Comparison of ENCODE assay signal across 10 mouse cellular contexts in the genomic region with DNA sequence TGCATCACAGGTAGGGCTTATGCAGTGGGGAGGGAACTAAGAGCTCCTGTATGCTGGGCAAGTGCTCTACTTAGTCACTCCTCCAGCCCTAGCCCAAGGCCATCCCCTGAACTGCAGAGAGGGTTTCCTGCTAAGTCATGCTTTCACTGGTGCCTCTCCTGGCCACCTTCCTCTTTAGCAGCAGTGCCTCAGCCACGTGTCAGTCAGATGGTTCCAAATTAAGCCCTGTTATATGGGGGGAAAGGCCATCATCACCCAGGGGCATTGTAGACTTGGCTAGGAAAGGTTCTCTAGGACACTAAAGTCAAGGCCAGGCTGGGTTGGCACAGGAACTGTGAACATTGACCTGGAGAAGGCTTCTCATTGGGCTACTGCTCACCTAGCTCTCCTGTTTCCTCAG. TPM values are rescaled to one million over a fixed set of nuclear protein-coding genes. Genes with fewer than 3 reads are reported as not detected.
DNase-seq lines count a peak whose midpoint lies in the region; ATAC-seq lines count a peak whose summit lies in the region.
"Had no signal": no experiment of that assay in that cellular context is flagged by ENCODE, and none has a peak within 500 bp of the region (broad histone marks: within the 10 kb centered on the region; RNA-seq: fewer than 3 reads in every experiment).

No protein-coding gene starts in this region.

- H3K9me3 ChIP-seq in liver, embryonic 12.5 days (replicated peaks) = no peaks in the 10 kb centered on the region
- H3K9me3 ChIP-seq: stomach, embryonic 15.5 days had no signal

- H3K9ac ChIP-seq in liver, embryonic 12.5 days = no peak overlapping the region
- H3K9ac ChIP-seq: lung, embryonic 14.5 days; stomach, embryonic 15.5 days had no signal

- no peak overlapping the region for H3K4me3 ChIP-seq in brown adipose tissue, adult 24 weeks (ENCODE audit: insufficient read depth, low read depth, low read length)
- no peak overlapping the region for H3K4me3 ChIP-seq in liver, embryonic 12.5 days
- H3K4me3 ChIP-seq: stomach, embryonic 15.5 days had no signal

- intact Hi-C loops in gastrocnemius, postnatal 14 days (cut with DNase I; ENCODE audit: low total_unique reads) = no loop called here

- peak overlapping the region; percentile 77 for H3K27ac ChIP-seq in brown adipose tissue, adult 24 weeks (replicated peaks; ENCODE audit: low read depth, low read length)
- peak overlapping the region; percentile 54; the same call in 1 of the 2 replicates for H3K27ac ChIP-seq in liver, embryonic 12.5 days
- H3K27ac ChIP-seq: stomach, embryonic 15.5 days had no signal

- no peak overlapping the region for H3K4me2 ChIP-seq in liver, embryonic 12.5 days
- H3K4me2 ChIP-seq: lung, embryonic 14.5 days; stomach, embryonic 15.5 days had no signal

- H3K27me3 ChIP-seq in liver, embryonic 12.5 days (replicated peaks) = no peaks in the 10 kb centered on the region
- H3K27me3 ChIP-seq: stomach, embryonic 15.5 days had no signal

- H3K4me1 ChIP-seq in brown adipose tissue, adult 24 weeks (ENCODE audit: control insufficient read depth, insufficient read depth, insufficient read length, low read length) = peaks cover 42% of the 10 kb centered on the region
- H3K4me1 ChIP-seq in liver, embryonic 12.5 days = peaks cover 56% of the 10 kb centered on the region

- WGBS in liver, embryonic 12.5 days (ENCODE audit: insufficient replicate concordance) = 7% methylated on average over 1 of the region's 1 CpGs

- peak; percentile 48; the same call in 1 of the 2 replicates for ATAC-seq in liver, embryonic 12.5 days

- peak; percentile 37 for DNase-seq in gastrocnemius, postnatal 25 days
- DNase-seq in gastrocnemius, postnatal 14 days = no peak
- peak; percentile 60 for DNase-seq in A20 (ENCODE audit: low read depth, low spot score)
- no peak for DNase-seq in cerebellum, adult 9-10 months
- no peak for DNase-seq in thymus, postnatal 14 days
- DNase-seq in left cerebral cortex, adult 18-20 months (ENCODE audit: low spot score in 2 of 2) = no peak
- DNase-seq: lung, embryonic 14.5 days had no signal

- peaks cover 25% of the 10 kb centered on the region for H3K36me3 ChIP-seq in liver, embryonic 12.5 days
- H3K36me3 ChIP-seq: stomach, embryonic 15.5 days had no signal

RNA-seq across cellular contexts. Expression of gene Tmem120a, which starts 36.4 kb away (rescaled TPM):
- 10 to 100 TPM in 1 of 2 experiments, 1 to 10 TPM in 1; 5.6 to 10.5 TPM for total RNA-seq in gastrocnemius, postnatal 25 days (2021)
- 1 to 10 TPM; 3.8 to 5.2 TPM for total RNA-seq in gastrocnemius, postnatal 14 days (2021)
- polyA plus RNA-seq in brown adipose tissue, adult 24 weeks (2012; ENCODE audit: insufficient read depth, insufficient read length, missing spikeins) = 131 and 304 TPM in 2 replicates
- 17.4 and 21.5 TPM in 2 replicates for polyA plus RNA-seq in liver, embryonic 12.5 days (2016; fragmentation: Nextera tagmentation; extraction: Ambion mirVana)
- 10 to 100 TPM; 18.3 to 22.4 TPM for total RNA-seq in left cerebral cortex, adult 18-20 months (2021)

RNA-seq across cellular contexts. Expression of gene Por, which starts 38.0 kb away (rescaled TPM):
- 10 to 100 TPM; 23.5 to 39.7 TPM for total RNA-seq in gastrocnemius, postnatal 25 days (2021)
- 10 to 100 TPM; 18.7 to 19.4 TPM for total RNA-seq in gastrocnemius, postnatal 14 days (2021)
- polyA plus RNA-seq in brown adipose tissue, adult 24 weeks (2012; ENCODE audit: insufficient read depth, insufficient read length, missing spikeins) = 138 and 156 TPM in 2 replicates
- 34.7 and 36.6 TPM in 2 replicates for polyA plus RNA-seq in liver, embryonic 12.5 days (2016; fragmentation: Nextera tagmentation; extraction: Ambion mirVana)
- 10 to 100 TPM; 87.6 to 90.4 TPM for total RNA-seq in left cerebral cortex, adult 18-20 months (2021)

Comparison
In these comparisons a context has a peak if more than half of its experiments do, and no peak if none do; other contexts are left out.
1. DNase-seq: peak in gastrocnemius, postnatal 25 days (single experiment) and A20 (single experiment); none in gastrocnemius, postnatal 14 days (single experiment), cerebellum, adult 9-10 months (single experiment), thymus, postnatal 14 days (single experiment) and left cerebral cortex, adult 18-20 months (0 of 2).